Mouse (Mus musculus) embryonic facial prominence, embryonic 14.5 days (tissue): Measurements from ENCODE around the gene 4931422A03Rik. TPM values are rescaled to one million over a fixed set of nuclear protein-coding genes. Genes with fewer than 3 reads are reported as not detected.
"Not testable (repeated sequence)": the region's sequence is repeated elsewhere in the genome, so short reads cannot be mapped to it uniquely, and the experiment has no call there.

ENCODE experiments used
- ATAC-seq: fragments of 200-750 bp; cut with Nextera tagmentation; 2 replicates; pipeline ENCODE4 v1.8.0; 2017; ENCODE audit warnings: low read depth, moderate number of reproducible peaks, moderate TSS enrichment
- DNase-seq: peaks from one replicate; pipeline ENCODE4 v3.0.0-alpha.2; 2015; ENCODE audit warnings: low spot score
- H3K27ac ChIP-seq: fragments of 300-500 bp; sonication (generic); replicated peaks from 2 replicates; pipeline ENCODE4 v1.5.1; 2014; ENCODE audit warnings: low read depth, mild to moderate bottlenecking, low read length, moderate library complexity
- H3K27me3 ChIP-seq: fragments of 300-500 bp; sonication (generic); replicated peaks from 2 replicates; pipeline ENCODE4 v1.6.1; 2014; ENCODE audit warnings: low read length; ENCODE audit not compliant: control insufficient read depth, insufficient read depth
- H3K36me3 ChIP-seq: fragments of 300-500 bp; sonication (generic); 2 replicates; pipeline ENCODE4 v1.6.1; 2014; ENCODE audit warnings: low read length, mixed read lengths; ENCODE audit not compliant: control insufficient read depth, insufficient read depth
- H3K4me1 ChIP-seq: fragments of 300-500 bp; sonication (generic); 2 replicates; pipeline ENCODE4 v1.6.1; 2014; ENCODE audit warnings: antibody characterized with exemption, low read length; ENCODE audit not compliant: control insufficient read depth, insufficient read depth
- H3K4me2 ChIP-seq: fragments of 300-500 bp; sonication (generic); 2 replicates; pipeline ENCODE4 v1.6.1; 2014; ENCODE audit warnings: low read depth, mild to moderate bottlenecking, low read length, moderate library complexity, mixed read lengths
- H3K4me3 ChIP-seq: fragments of 300-500 bp; sonication (generic); 2 replicates; pipeline ENCODE4 v1.5.1; 2014; ENCODE audit warnings: low read depth, mild to moderate bottlenecking, low read length
- H3K9ac ChIP-seq: fragments of 300-500 bp; sonication (generic); 2 replicates; pipeline ENCODE4 v1.6.1; 2014; ENCODE audit warnings: low read depth, mild to moderate bottlenecking, low read length, moderate library complexity, mixed read lengths
- H3K9me3 ChIP-seq: fragments of 300-500 bp; sonication (generic); 2 replicates; pipeline ENCODE4 v1.6.1; 2016; ENCODE audit warnings: low read length; ENCODE audit not compliant: control insufficient read depth
- WGBS: fragments of 180-500 bp; shearing (Covaris S2); extraction: QIAGEN DNeasy Blood & Tissue Kit; methylation state at CpG from one replicate; pipeline ENCODE4 v1.1.7; 2014; 5-methylcytosine and 5-hydroxymethylcytosine counted together
- polyA plus RNA-seq: library from polyadenylated mRNA; unstranded; fragments of >200 nt; fragmentation: Nextera tagmentation; extraction: Ambion mirVana; gene quantifications from 2 replicates; pipeline ENCODE4 v1.2.1, GENCODE M21; 2014

Gene 4931422A03Rik
- polyA plus RNA-seq, 1 experiment from 2014 or later: 1.3 TPM

GRCm38 (mm10) chr2:104034832-104035472 is 6.8 kb upstream of the 4931422A03Rik start:
- H3K36me3 ChIP-seq: peaks cover 53% of the 10 kb centered on the region
- WGBS: 33% methylated on average over 3 of the region's 3 CpGs
- DNase-seq: peak; percentile 59

GRCm38 (mm10) chr2:104032056-104032455 is 3.9 kb upstream of the 4931422A03Rik start:
- ATAC-seq (no peak), DNase-seq (no peak)
- Histone ChIP-seq H3K27ac (no peak overlapping the region), H3K9me3 (no peaks in the 10 kb centered on the region), H3K36me3 (peaks cover 34% of the 10 kb centered on the region), H3K27me3 (no peaks in the 10 kb centered on the region), H3K4me3 (no peak overlapping the region), H3K4me1 (peaks cover 14% of the 10 kb centered on the region; the same call in 1 of the 2 replicates), H3K4me2 (no peak overlapping the region), H3K9ac (no peak overlapping the region)
- 85% methylated on average over 3 of the region's 3 CpGs for WGBS

More at GRCm38 (mm10) chr2:104034832-104035472, 6.8 kb upstream of the 4931422A03Rik start:
- Histone ChIP-seq H3K27me3 (no peaks in the 10 kb centered on the region), H3K27ac (no peak overlapping the region), H3K9ac (no peak overlapping the region), H3K4me3 (no peak overlapping the region), H3K4me1 (0 out of 2 replicates have a peak, but pooled peaks cover under 1% of the 10 kb centered on the region), H3K4me2 (no peak overlapping the region), H3K9me3 (no peaks in the 10 kb centered on the region)
- ATAC-seq: 0 out of 2 replicates have a peak, but pooled peaks have one; percentile 53

GRCm38 (mm10) chr2:104030381-104030780 is 2.2 kb upstream of the 4931422A03Rik start:
- Histone ChIP-seq H3K4me1 (peaks cover 14% of the 10 kb centered on the region; the same call in 1 of the 2 replicates), H3K9me3 (no peaks in the 10 kb centered on the region), H3K27ac (no peak overlapping the region), H3K4me2 (no peak overlapping the region), H3K27me3 (no peaks in the 10 kb centered on the region), H3K36me3 (peaks cover 20% of the 10 kb centered on the region), H3K4me3 (no peak overlapping the region), H3K9ac (no peak overlapping the region)
- WGBS: 82% methylated on average over 3 of the region's 3 CpGs
- no peak for ATAC-seq
- DNase-seq: no peak

- peak overlapping the region; percentile 92 for H3K9ac ChIP-seq
- ATAC-seq (no peak), DNase-seq (no peak)
- peaks cover 14% of the 10 kb centered on the region; the same call in 1 of the 2 replicates for H3K4me1 ChIP-seq
- no peaks in the 10 kb centered on the region for H3K9me3 ChIP-seq
- H3K27me3 ChIP-seq: no peaks in the 10 kb centered on the region
- H3K4me3 ChIP-seq: peak overlapping the region; percentile 83
- peaks cover 13% of the 10 kb centered on the region for H3K36me3 ChIP-seq
- peak overlapping the region; percentile 78 for H3K4me2 ChIP-seq
- WGBS: 61% methylated on average over 2 of the region's 2 CpGs
- H3K27ac ChIP-seq: no peak overlapping the region
These were observed 913 bp upstream of the 4931422A03Rik start for GRCm38 (mm10) chr2:104029074-104029473.

- Histone ChIP-seq H3K36me3 (0 out of 2 replicates have a peak, but pooled peaks cover 7% of the 10 kb centered on the region), H3K9me3 (no peaks in the 10 kb centered on the region), H3K4me1 (peaks cover 14% of the 10 kb centered on the region; the same call in 1 of the 2 replicates), H3K9ac (peak within 1 kb of the TSS; percentile 92), H3K4me2 (peak within 1 kb of the TSS; percentile 78), H3K27me3 (no peaks in the 10 kb centered on the region), H3K4me3 (peak within 1 kb of the TSS; percentile 83), H3K27ac (peak within 1 kb of the TSS; percentile 45)
- DNase-seq (peak; percentile 82), ATAC-seq (peak; percentile 95)
- 0% methylated on average over 16 of the region's 44 CpGs for WGBS
These were observed 563 bp downstream of the 4931422A03Rik start, which contains the start of gene Fbxo3 for GRCm38 (mm10) chr2:104027458-104028138. Gene Fbxo3, plus strand, starts transcription at chr2:104027721.

GRCm38 (mm10) chr2:104024656-104025055 is 3.5 kb downstream of the 4931422A03Rik start:
- H3K4me3 ChIP-seq: no peak overlapping the region
- DNase-seq (no peak), ATAC-seq (no peak)
- WGBS: 91% methylated on average over 4 of the region's 4 CpGs
- no peak overlapping the region for H3K27ac ChIP-seq
- no peaks in the 10 kb centered on the region for H3K27me3 ChIP-seq
- no peak overlapping the region for H3K4me2 ChIP-seq
- H3K36me3 ChIP-seq: no peaks in the 10 kb centered on the region
- no peak overlapping the region for H3K9ac ChIP-seq
- H3K4me1 ChIP-seq: peaks cover 10% of the 10 kb centered on the region; the same call in 1 of the 2 replicates
- no peaks in the 10 kb centered on the region for H3K9me3 ChIP-seq

GRCm38 (mm10) chr2:104023096-104023495 is 5.1 kb downstream of the 4931422A03Rik start:
- no peaks in the 10 kb centered on the region for H3K36me3 ChIP-seq
- H3K9me3 ChIP-seq: no peaks in the 10 kb centered on the region
- no peak overlapping the region for H3K27ac ChIP-seq
- WGBS: 70% methylated on average over 7 of the region's 7 CpGs
- DNase-seq: no peak
- no peak overlapping the region for H3K9ac ChIP-seq
- no peaks in the 10 kb centered on the region for H3K27me3 ChIP-seq
- no peak overlapping the region for H3K4me2 ChIP-seq
- H3K4me1 ChIP-seq: no peaks in the 10 kb centered on the region
- ATAC-seq: no peak
- H3K4me3 ChIP-seq: no peak overlapping the region

GRCm38 (mm10) chr2:104008853-104009252 is 19.3 kb downstream of the 4931422A03Rik start:
- H3K36me3 ChIP-seq, DNase-seq, H3K27me3 ChIP-seq, H3K4me3 ChIP-seq, H3K4me2 ChIP-seq, H3K27ac ChIP-seq, ATAC-seq, H3K9me3 ChIP-seq, H3K4me1 ChIP-seq, H3K9ac ChIP-seq: not testable (repeated sequence)
- 98% methylated on average over 3 of the region's 3 CpGs for WGBS
